Mouse (Mus musculus): Measurements from ENCODE around the gene Cfap44. TPM values are rescaled to one million over a fixed set of nuclear protein-coding genes. Genes with fewer than 3 reads are reported as not detected.

Gene Cfap44
- polyA plus RNA-seq (2015; fragmentation: Nextera tagmentation; extraction: Ambion mirVana), result 2.1 and 2.7 TPM in 2 replicates

DNA sequence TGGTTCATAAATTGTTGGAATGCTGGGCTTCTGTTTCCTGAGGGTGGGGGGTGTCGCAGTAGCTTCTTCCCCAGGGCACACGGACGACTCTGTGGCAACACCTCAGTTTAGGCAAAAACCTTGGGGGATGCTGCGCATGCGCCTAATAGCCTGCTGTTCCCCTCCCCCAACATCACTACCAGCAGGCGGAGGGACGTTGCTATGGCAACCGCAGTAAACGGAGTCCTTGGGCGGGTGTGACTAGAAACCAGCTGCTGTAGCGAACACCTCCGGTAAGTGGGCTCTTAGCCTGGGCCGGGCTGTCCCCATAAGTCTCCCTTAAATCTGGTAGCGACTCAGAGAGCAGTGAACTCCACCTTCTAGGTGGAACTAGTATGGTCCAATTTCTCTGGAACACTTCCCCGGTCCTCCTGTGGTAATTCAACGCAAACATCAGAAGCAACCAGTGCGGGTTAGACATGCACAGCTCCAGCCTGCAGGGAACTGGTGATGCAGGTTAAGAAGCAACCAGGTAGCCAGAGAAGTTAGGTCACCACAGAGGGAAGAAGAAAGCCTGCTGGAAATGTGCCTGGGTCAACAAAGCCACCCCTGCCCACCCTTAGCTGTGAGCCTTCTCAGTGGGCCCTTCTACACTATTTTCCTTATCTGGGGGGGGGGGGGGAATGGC, at the start of gene Cfap44:
Gene Cfap44, plus strand, starts transcription at position 220 of the 667 bp plus-strand sequence.

DNA sequence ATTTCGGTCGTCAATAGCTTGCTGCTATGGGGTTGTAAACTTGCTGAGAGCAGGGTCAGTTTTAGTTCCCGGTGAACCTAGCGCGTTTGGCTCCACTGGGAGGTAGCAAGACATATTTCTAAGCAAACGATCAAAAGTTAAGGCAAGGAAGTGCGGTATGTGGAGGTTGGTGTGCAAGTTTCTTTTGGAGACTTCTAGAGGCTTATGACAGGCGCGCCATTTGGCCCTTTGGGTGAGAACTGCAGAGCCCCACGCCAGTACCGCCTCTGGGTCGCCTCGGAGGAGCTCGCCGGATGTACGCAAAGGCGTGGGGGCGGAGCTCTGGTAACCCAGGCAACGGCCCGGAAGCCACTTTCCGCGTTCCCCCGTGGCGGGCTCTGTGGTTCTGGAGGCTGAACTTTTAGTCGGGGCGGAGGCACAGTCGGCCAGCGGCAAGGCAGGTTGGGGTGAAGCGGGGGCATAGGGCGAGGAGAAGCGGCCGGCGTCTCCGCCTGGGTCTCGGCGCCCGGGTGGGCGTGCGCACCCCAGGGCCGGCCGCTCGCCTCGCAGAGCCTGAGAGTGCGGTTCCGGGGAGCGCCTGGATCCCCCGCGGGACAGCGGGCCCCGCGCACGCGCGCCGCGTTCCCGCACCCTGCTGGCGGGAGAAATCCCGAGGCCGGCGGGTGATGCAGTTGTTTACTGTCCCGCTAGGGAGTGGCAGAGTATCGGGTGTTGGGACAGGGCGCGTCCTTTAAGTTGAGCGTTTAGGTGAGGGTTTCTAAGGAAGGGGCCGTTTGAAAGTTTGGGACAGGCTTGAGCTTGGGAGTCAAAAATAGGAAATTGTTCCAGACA, 47.3 kb upstream of the Cfap44 start, which contains the start of gene Spice1:
Gene Spice1, plus strand, starts transcription at position 51 of the 831 bp plus-strand sequence.

Other genes starting within 250 kb of the Cfap44 start
- 2.6 and 2.9 TPM in 2 replicates for gene Usf3, start 221.6 kb upstream of the Cfap44 start, polyA plus RNA-seq (2015; fragmentation: Nextera tagmentation; extraction: Ambion mirVana)
- 29.1 and 31.2 TPM in 2 replicates for gene Sidt1, start 61.6 kb upstream of the Cfap44 start, polyA plus RNA-seq (2015; fragmentation: Nextera tagmentation; extraction: Ambion mirVana)
- 10.3 and 11.6 TPM in 2 replicates for gene Spice1, start 47.7 kb upstream of the Cfap44 start, polyA plus RNA-seq (2015; fragmentation: Nextera tagmentation; extraction: Ambion mirVana)
- 5.0 and 5.4 TPM in 2 replicates for gene Boc, start 164.1 kb downstream of the Cfap44 start, polyA plus RNA-seq (2015; fragmentation: Nextera tagmentation; extraction: Ambion mirVana)

Data from neural tube, postnatal 0 days (tissue).